Mouse (Mus musculus) erythroid progenitor cell, adult 5-6 weeks (primary cell): ENCODE measurements around the gene Hoxb1. TPM values are rescaled to one million over a fixed set of nuclear protein-coding genes. Genes with fewer than 3 reads are reported as not detected.

Experiments used
- total RNA-seq, 2 experiments: library from RNA; stranded (forward) in 1 of 2; stranded (reverse) in 1 of 2; fragments of 150-400 nt in 1 of 2; fragments of 186-747, 209-891 nt in 1 of 2; gene quantifications; 2 replicates each; pipeline versions ENCODE4 v1.2.3 to v1.2.4; 2015 to 2017; ENCODE audit warnings: low replicate concordance in 2 of 2

The Hoxb1 gene
- total RNA-seq, 2 experiments from 2014 or later = not detected

Other genes with a start within 250 kb of the Hoxb1 start
- not detected in 2 replicates for gene Ttll6, start 232.0 kb upstream of the Hoxb1 start, total RNA-seq (2015; ENCODE audit: low replicate concordance)
- gene Ttll6, start 232.0 kb upstream of the Hoxb1 start, total RNA-seq (2017; ENCODE audit: low replicate concordance) = not detected in 2 replicates
- not detected in 2 replicates for gene Hoxb13, start 171.4 kb upstream of the Hoxb1 start, total RNA-seq (2015; ENCODE audit: low replicate concordance)
- not detected in 2 replicates for gene Hoxb13, start 171.4 kb upstream of the Hoxb1 start, total RNA-seq (2017; ENCODE audit: low replicate concordance)
- not detected in 2 replicates for gene Hoxb9, start 94.3 kb upstream of the Hoxb1 start, total RNA-seq (2015; ENCODE audit: low replicate concordance)
- gene Hoxb9, start 94.3 kb upstream of the Hoxb1 start, total RNA-seq (2017; ENCODE audit: low replicate concordance) = not detected in 2 replicates
- gene Hoxb8, start 83.8 kb upstream of the Hoxb1 start, total RNA-seq (2015; ENCODE audit: low replicate concordance) = not detected in 2 replicates
- not detected in 2 replicates for gene Hoxb8, start 83.8 kb upstream of the Hoxb1 start, total RNA-seq (2017; ENCODE audit: low replicate concordance)
- gene Hoxb7, start 79.1 kb upstream of the Hoxb1 start, total RNA-seq (2015; ENCODE audit: low replicate concordance) = not detected in 2 replicates
- gene Hoxb7, start 79.1 kb upstream of the Hoxb1 start, total RNA-seq (2017; ENCODE audit: low replicate concordance) = not detected in 2 replicates
- not detected in 2 replicates for gene Hoxb6, start 73.3 kb upstream of the Hoxb1 start, total RNA-seq (2015; ENCODE audit: low replicate concordance)
- gene Hoxb6, start 73.3 kb upstream of the Hoxb1 start, total RNA-seq (2017; ENCODE audit: low replicate concordance) = not detected in 2 replicates
- gene Hoxb5, start 62.4 kb upstream of the Hoxb1 start, total RNA-seq (2015; ENCODE audit: low replicate concordance) = not detected in 2 replicates
- not detected in 2 replicates for gene Hoxb5, start 62.4 kb upstream of the Hoxb1 start, total RNA-seq (2017; ENCODE audit: low replicate concordance)
- gene Hoxb4, start 47.5 kb upstream of the Hoxb1 start, total RNA-seq (2015; ENCODE audit: low replicate concordance) = 1.3 TPM in 1 of 2 replicates, not detected in the other
- gene Hoxb4, start 47.5 kb upstream of the Hoxb1 start, total RNA-seq (2017; ENCODE audit: low replicate concordance) = not detected in 2 replicates
- gene Hoxb3, start 42.4 kb upstream of the Hoxb1 start, total RNA-seq (2015; ENCODE audit: low replicate concordance) = not detected in 2 replicates
- gene Hoxb3, start 42.4 kb upstream of the Hoxb1 start, total RNA-seq (2017; ENCODE audit: low replicate concordance) = not detected in 2 replicates
- gene Hoxb2, start 15.2 kb upstream of the Hoxb1 start, total RNA-seq (2015; ENCODE audit: low replicate concordance) = not detected in 2 replicates
- 1.0 TPM in 1 of 2 replicates, not detected in the other for gene Hoxb2, start 15.2 kb upstream of the Hoxb1 start, total RNA-seq (2017; ENCODE audit: low replicate concordance)
- gene Skap1, start 98.8 kb downstream of the Hoxb1 start, total RNA-seq (2015; ENCODE audit: low replicate concordance) = 7.2 and 9.6 TPM in 2 replicates
- gene Skap1, start 98.8 kb downstream of the Hoxb1 start, total RNA-seq (2017; ENCODE audit: low replicate concordance) = 3.2 and 3.3 TPM in 2 replicates